Mouse (Mus musculus) bone marrow, adult 2 months (tissue): ENCODE measurements around the gene Trim63.

ENCODE experiments used
- CTCF ChIP-seq: fragments of 200-500 bp; IDR thresholded peaks from 2 replicates; pipeline ENCODE4 v1.5.1; 2011; ENCODE audit warnings: low read length, control low read depth; ENCODE audit not compliant: control insufficient read depth, insufficient read depth
- POLR2A ChIP-seq: fragments of 200-500 bp; IDR thresholded peaks from 2 replicates; pipeline ENCODE4 v1.6.1; 2011; ENCODE audit warnings: low read depth, mild to moderate bottlenecking, control low read depth, low read length, borderline replicate concordance; ENCODE audit not compliant: control insufficient read depth

GRCm38 (mm10) chr4:134344620-134345019 lies 29.7 kb downstream of the Trim63 start:
- TF ChIP-seq CTCF = no peak
- no peak for TF ChIP-seq POLR2A
